Mouse (Mus musculus) ES-E14 (cell line): ENCODE measurements around the gene Coasy.

Experiments used
- CHD2 ChIP-seq: IDR thresholded peaks from 2 replicates; pipeline ENCODE4 v1.6.1; 2014; ENCODE audit warnings: mild to moderate bottlenecking, low read depth, low read length, inconsistent platforms
- MAFK ChIP-seq: IDR thresholded peaks from 2 replicates; pipeline ENCODE4 v1.6.1; 2014; ENCODE audit warnings: mild to moderate bottlenecking, low read depth, low read length, inconsistent platforms; ENCODE audit not compliant: insufficient read depth

- TF ChIP-seq CHD2 = no peak
- no peak for TF ChIP-seq MAFK
Measured at GRCm38 (mm10) chr11:101087682-101088055, 5.3 kb downstream of the Coasy start.
